Mouse (Mus musculus) stomach, postnatal 0 days (tissue): Measurements from ENCODE around the gene Rbm4b.

Source experiments
- CTCF ChIP-seq: IDR thresholded peaks from 2 replicates; pipeline ENCODE4 v1.5.1; 2016; ENCODE audit warnings: antibody characterized with exemption, low read depth, mild to moderate bottlenecking, moderate library complexity
- EP300 ChIP-seq: optimal IDR thresholded peaks from 2 replicates; pipeline ENCODE3; 2016; ENCODE audit warnings: antibody characterized with exemption

GRCm38 (mm10) chr19:4742229-4742628 lies 14.1 kb upstream of the Rbm4b start:
- TF ChIP-seq CTCF, result no peak
- TF ChIP-seq EP300, result no peak
